Mouse (Mus musculus): ENCODE results near the gene Cotl1. TPM values are rescaled to one million over a fixed set of nuclear protein-coding genes. Genes with fewer than 3 reads are reported as not detected.
A peak's percentile ranks its signal among the peaks of the same experiment; 100 is the strongest.

Cotl1 gene
- polyA plus RNA-seq, 1 experiment from 2014 or later: 100 TPM

GRCm38 (mm10) chr8:119881301-119881700 lies 41.0 kb upstream of the Cotl1 start:
- 61% methylated on average over 6 of the region's 6 CpGs for WGBS

DNA sequence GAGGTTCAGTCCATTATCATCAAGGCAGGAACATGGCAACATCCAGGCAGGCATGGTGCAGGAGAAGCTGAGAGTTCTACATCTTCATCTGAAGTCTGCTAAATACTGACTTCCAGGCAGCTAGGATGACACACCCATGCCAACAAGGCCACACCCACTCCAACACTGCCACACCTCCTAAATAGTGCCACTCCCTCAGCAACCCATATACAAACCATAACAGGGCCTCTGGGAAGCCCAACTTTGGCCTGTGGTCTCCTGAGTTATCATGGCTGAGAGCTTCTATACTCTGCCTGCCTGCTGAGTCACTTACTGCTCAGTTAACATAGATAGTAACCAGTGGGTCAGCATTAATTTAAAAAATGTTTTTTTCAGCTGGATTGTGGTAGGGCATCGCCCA lies 32.8 kb upstream of the Cotl1 start:
- H3K27ac ChIP-seq (replicated peaks): no peak overlapping the region
- H3K9ac ChIP-seq (ENCODE audit: low read length): no peak overlapping the region
- DNase-seq (ENCODE audit: low spot score) (peak; percentile 27), ATAC-seq (ENCODE audit: low FRiP score, low TSS enrichment) (0 out of 2 replicates have a peak, but pooled peaks have one; percentile 48)
- no peaks in the 10 kb centered on the region for H3K4me1 ChIP-seq (replicated peaks; ENCODE audit: control insufficient read depth, insufficient read depth)
- WGBS: 97% methylated on average over 1 of the region's 1 CpGs
- H3K4me2 ChIP-seq (replicated peaks; ENCODE audit: low read depth): no peak overlapping the region
- H3K9me3 ChIP-seq (ENCODE audit: control insufficient read depth, low read length): no peaks in the 10 kb centered on the region
- peaks cover 16% of the 10 kb centered on the region for H3K36me3 ChIP-seq (ENCODE audit: control insufficient read depth, insufficient read depth, low read length)
- no peaks in the 10 kb centered on the region for H3K27me3 ChIP-seq (ENCODE audit: control insufficient read depth, insufficient read depth, low read length)
- H3K4me3 ChIP-seq (ENCODE audit: low read depth, low read length): no peak overlapping the region
- TF ChIP-seq CTCF (IDR thresholded peaks at IDR 0.05; ENCODE audit: low read depth) (no peak), EP300 (optimal IDR thresholded peaks at IDR 0.05) (no peak)

More at GRCm38 (mm10) chr8:119881301-119881700, 41.0 kb upstream of the Cotl1 start:
- TF ChIP-seq CTCF (IDR thresholded peaks at IDR 0.05; ENCODE audit: low read depth) (no peak), EP300 (optimal IDR thresholded peaks at IDR 0.05) (no peak)
- H3K36me3 ChIP-seq (ENCODE audit: control insufficient read depth, insufficient read depth, low read length): no peaks in the 10 kb centered on the region
- no peak overlapping the region for H3K27ac ChIP-seq (replicated peaks)
- DNase-seq (ENCODE audit: low spot score) (no peak), ATAC-seq (ENCODE audit: low FRiP score, low TSS enrichment) (no peak)
- no peak overlapping the region for H3K4me3 ChIP-seq (ENCODE audit: low read depth, low read length)
- H3K9ac ChIP-seq (ENCODE audit: low read length): no peak overlapping the region
- no peaks in the 10 kb centered on the region; the same call in 1 of the 2 replicates for H3K4me1 ChIP-seq (replicated peaks; ENCODE audit: control insufficient read depth, insufficient read depth)
- no peak overlapping the region for H3K4me2 ChIP-seq (replicated peaks; ENCODE audit: low read depth)
- H3K9me3 ChIP-seq (ENCODE audit: control insufficient read depth, low read length): no peaks in the 10 kb centered on the region
- H3K27me3 ChIP-seq (ENCODE audit: control insufficient read depth, insufficient read depth, low read length): no peaks in the 10 kb centered on the region

DNA sequence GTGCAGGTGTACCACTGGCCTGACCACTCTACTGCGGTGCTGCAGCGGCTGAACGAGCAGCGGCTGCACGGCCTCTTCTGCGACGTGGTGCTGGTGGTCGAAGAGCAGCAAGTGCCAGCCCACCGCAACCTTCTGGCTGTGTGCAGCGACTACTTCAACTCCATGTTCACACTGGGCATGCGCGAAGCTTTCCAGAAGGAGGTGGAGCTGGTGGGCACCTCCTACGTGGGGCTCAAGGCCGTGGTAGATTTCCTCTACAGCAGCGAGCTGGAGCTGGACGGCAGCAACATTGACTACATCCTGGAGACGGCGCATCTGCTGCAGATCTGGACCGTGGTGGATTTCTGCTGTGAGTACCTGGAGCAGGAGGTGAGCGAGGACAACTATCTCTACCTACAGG lies 29.3 kb upstream of the Cotl1 start:
- DNase-seq (ENCODE audit: low spot score) (no peak), ATAC-seq (ENCODE audit: low FRiP score, low TSS enrichment) (no peak)
- Histone ChIP-seq H3K27me3 (ENCODE audit: control insufficient read depth, insufficient read depth, low read length) (no peaks in the 10 kb centered on the region), H3K4me2 (replicated peaks; ENCODE audit: low read depth) (no peak overlapping the region), H3K36me3 (ENCODE audit: control insufficient read depth, insufficient read depth, low read length) (peaks cover 13% of the 10 kb centered on the region), H3K4me3 (ENCODE audit: low read depth, low read length) (no peak overlapping the region), H3K4me1 (replicated peaks; ENCODE audit: control insufficient read depth, insufficient read depth) (no peaks in the 10 kb centered on the region), H3K9ac (ENCODE audit: low read length) (no peak overlapping the region), H3K9me3 (ENCODE audit: control insufficient read depth, low read length) (no peaks in the 10 kb centered on the region), H3K27ac (replicated peaks) (no peak overlapping the region)
- no peak for TF ChIP-seq CTCF (IDR thresholded peaks at IDR 0.05; ENCODE audit: low read depth)
- 82% methylated on average over 20 of the region's 20 CpGs for WGBS

- Histone ChIP-seq H3K27me3 (ENCODE audit: control insufficient read depth, insufficient read depth, low read length) (no peaks in the 10 kb centered on the region), H3K4me3 (ENCODE audit: low read depth, low read length) (peak overlapping the region; percentile 83), H3K27ac (replicated peaks) (peak overlapping the region; percentile 84; the same call in 1 of the 2 replicates), H3K36me3 (ENCODE audit: control insufficient read depth, insufficient read depth, low read length) (no peaks in the 10 kb centered on the region), H3K4me2 (replicated peaks; ENCODE audit: low read depth) (peak overlapping the region; percentile 86), H3K4me1 (replicated peaks; ENCODE audit: control insufficient read depth, insufficient read depth) (0 out of 2 replicates have a peak, but pooled peaks cover 2% of the 10 kb centered on the region), H3K9ac (ENCODE audit: low read length) (peak overlapping the region; percentile 85), H3K9me3 (ENCODE audit: control insufficient read depth, low read length) (no peaks in the 10 kb centered on the region)
- no peak for TF ChIP-seq EP300 (optimal IDR thresholded peaks at IDR 0.05)
- DNase-seq (ENCODE audit: low spot score): no peak
- no peak for ATAC-seq (ENCODE audit: low FRiP score, low TSS enrichment)
- 11% methylated on average over 6 of the region's 6 CpGs for WGBS
Observed at GRCm38 (mm10) chr8:119862749-119863148, 22.4 kb upstream of the Cotl1 start.

DNA sequence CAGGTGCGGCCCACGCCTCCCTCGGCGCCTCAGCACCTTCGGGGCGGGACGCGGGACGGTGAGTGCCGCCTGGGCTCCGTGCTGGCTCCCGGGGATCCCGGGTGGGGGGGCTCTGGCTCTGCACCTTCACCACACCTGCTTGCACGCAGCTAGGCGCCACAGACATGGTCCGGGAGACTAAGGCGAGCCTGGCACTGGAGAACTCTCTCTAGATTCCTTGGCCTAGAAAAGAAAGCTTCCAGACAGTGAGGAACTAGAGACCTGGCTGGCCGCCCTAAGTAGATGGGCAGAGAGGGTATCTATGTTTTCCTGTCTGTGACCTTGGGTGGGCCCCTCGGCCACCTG lies 22.0 kb upstream of the Cotl1 start:
- H3K4me3 ChIP-seq (ENCODE audit: low read depth, low read length): peak overlapping the region; percentile 83
- under 1% methylated on average over 19 of the region's 19 CpGs for WGBS
- DNase-seq (ENCODE audit: low spot score): no peak

GRCm38 (mm10) chr8:119861706-119862389 lies 21.5 kb upstream of the Cotl1 start, which contains the start of gene Klhl36:
Gene Klhl36, plus strand, starts transcription at chr8:119862266.
- H3K27ac ChIP-seq (replicated peaks): peak within 1 kb of the TSS; percentile 84
- no peaks in the 10 kb centered on the region for H3K27me3 ChIP-seq (ENCODE audit: control insufficient read depth, insufficient read depth, low read length)
- H3K9me3 ChIP-seq (ENCODE audit: control insufficient read depth, low read length): no peaks in the 10 kb centered on the region
- ATAC-seq (ENCODE audit: low FRiP score, low TSS enrichment): peak; percentile 97
- peak within 1 kb of the TSS; percentile 86 for H3K4me2 ChIP-seq (replicated peaks; ENCODE audit: low read depth)
- DNase-seq (ENCODE audit: low spot score): peak; percentile 99
- WGBS: under 1% methylated on average over 29 of the region's 35 CpGs
- peak within 1 kb of the TSS; percentile 85 for H3K9ac ChIP-seq (ENCODE audit: low read length)
- no peaks in the 10 kb centered on the region for H3K36me3 ChIP-seq (ENCODE audit: control insufficient read depth, insufficient read depth, low read length)
- H3K4me3 ChIP-seq (ENCODE audit: low read depth, low read length): peak within 1 kb of the TSS; percentile 83
- H3K4me1 ChIP-seq (replicated peaks; ENCODE audit: control insufficient read depth, insufficient read depth): 0 out of 2 replicates have a peak, but pooled peaks cover 2% of the 10 kb centered on the region
- TF ChIP-seq CTCF (IDR thresholded peaks at IDR 0.05; ENCODE audit: low read depth): no peak; the same call in 1 of the 2 replicates
- TF ChIP-seq EP300 (optimal IDR thresholded peaks at IDR 0.05): no peak

More for the DNA sequence above, 22.0 kb upstream of the Cotl1 start:
- ATAC-seq (ENCODE audit: low FRiP score, low TSS enrichment): no peak
- Histone ChIP-seq H3K27ac (replicated peaks) (peak overlapping the region; percentile 84), H3K27me3 (ENCODE audit: control insufficient read depth, insufficient read depth, low read length) (no peaks in the 10 kb centered on the region), H3K9me3 (ENCODE audit: control insufficient read depth, low read length) (no peaks in the 10 kb centered on the region), H3K9ac (ENCODE audit: low read length) (peak overlapping the region; percentile 85), H3K4me1 (replicated peaks; ENCODE audit: control insufficient read depth, insufficient read depth) (0 out of 2 replicates have a peak, but pooled peaks cover 2% of the 10 kb centered on the region), H3K36me3 (ENCODE audit: control insufficient read depth, insufficient read depth, low read length) (no peaks in the 10 kb centered on the region), H3K4me2 (replicated peaks; ENCODE audit: low read depth) (peak overlapping the region; percentile 86)
- no peak; the same call in 1 of the 2 replicates for TF ChIP-seq CTCF (IDR thresholded peaks at IDR 0.05; ENCODE audit: low read depth)
- no peak for TF ChIP-seq EP300 (optimal IDR thresholded peaks at IDR 0.05)

Data from stomach, postnatal 0 days (tissue).